Mouse (Mus musculus) stomach, postnatal 0 days (tissue): ENCODE measurements at regions not wholly inside any gene's neighbourhood (a gene's known extent, or its start where the extent isn't known, plus 50 kb on each side); places are given as distances from the start of the nearest gene placed in this dataset.

Source experiments
- ATAC-seq: fragments of 200-750 bp; cut with Nextera tagmentation; 2 replicates; pipeline ENCODE4 v1.8.0; 2017; ENCODE audit not compliant: low FRiP score, low TSS enrichment
- DNase-seq: peaks from one replicate; pipeline ENCODE4 v3.0.0-alpha.2; 2016; ENCODE audit warnings: low spot score
- H3K27ac ChIP-seq: fragments of 300-500 bp; sonication (generic); replicated peaks from 2 replicates; pipeline ENCODE4 v1.5.1; 2014; ENCODE audit warnings: mild to moderate bottlenecking, control low read depth
- H3K27me3 ChIP-seq: fragments of 300-500 bp; sonication (generic); 2 replicates; pipeline ENCODE4 v1.6.1; 2014; ENCODE audit warnings: low read length; ENCODE audit not compliant: control insufficient read depth, insufficient read depth
- H3K36me3 ChIP-seq: fragments of 300-500 bp; sonication (generic); 2 replicates; pipeline ENCODE4 v1.6.1; 2014; ENCODE audit warnings: low read length, mixed read lengths; ENCODE audit not compliant: control insufficient read depth, insufficient read depth
- H3K4me1 ChIP-seq: fragments of 300-500 bp; sonication (generic); replicated peaks from 2 replicates; pipeline ENCODE4 v1.6.1; 2014; ENCODE audit warnings: antibody characterized with exemption; ENCODE audit not compliant: control insufficient read depth, insufficient read depth
- H3K4me2 ChIP-seq: fragments of 300-500 bp; sonication (generic); replicated peaks from 2 replicates; pipeline ENCODE4 v1.6.1; 2014; ENCODE audit warnings: low read depth, mild to moderate bottlenecking, control low read depth, moderate library complexity
- H3K4me3 ChIP-seq: fragments of 300-500 bp; sonication (generic); 2 replicates; pipeline ENCODE4 v1.5.1; 2014; ENCODE audit warnings: low read depth, low read length, control low read depth
- H3K9ac ChIP-seq: fragments of 300-500 bp; sonication (generic); 2 replicates; pipeline ENCODE4 v1.6.1; 2014; ENCODE audit warnings: mild to moderate bottlenecking, low read length, control low read depth, mixed read lengths
- H3K9me3 ChIP-seq: fragments of 300-500 bp; sonication (generic); 2 replicates; pipeline ENCODE4 v1.6.1; 2016; ENCODE audit warnings: low read length; ENCODE audit not compliant: control insufficient read depth
- CTCF ChIP-seq: IDR thresholded peaks from 2 replicates; pipeline ENCODE4 v1.5.1; 2016; ENCODE audit warnings: antibody characterized with exemption, low read depth, mild to moderate bottlenecking, moderate library complexity
- EP300 ChIP-seq: optimal IDR thresholded peaks from 2 replicates; pipeline ENCODE3; 2016; ENCODE audit warnings: antibody characterized with exemption
- WGBS: fragments of 180-500 bp; shearing (Covaris S2); extraction: QIAGEN DNeasy Blood & Tissue Kit; methylation state at CpG from one replicate; pipeline ENCODE4 v1.1.7; 2014; 5-methylcytosine and 5-hydroxymethylcytosine counted together

DNA sequence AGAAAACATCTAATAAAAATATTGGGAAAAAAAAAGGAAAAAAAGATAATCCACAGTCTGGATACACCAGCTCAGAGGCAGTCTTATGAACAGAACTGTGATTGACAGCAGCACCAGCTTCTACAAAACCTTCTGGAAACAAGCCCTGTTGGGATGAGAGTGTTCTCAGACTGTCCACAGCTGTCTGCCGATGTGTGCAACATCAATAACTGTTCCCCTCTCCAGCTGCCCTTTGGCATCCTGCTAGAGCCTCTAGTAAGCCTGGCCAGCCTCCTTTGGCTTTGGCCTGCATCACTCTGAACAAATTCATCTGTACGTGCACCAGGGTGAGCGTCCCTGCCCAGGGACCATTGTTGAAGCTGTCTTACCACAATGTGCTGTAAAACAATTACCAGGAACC lies 137.0 kb upstream of the Irs2 start:
- 52% methylated on average over 3 of the region's 3 CpGs for WGBS
- no peaks in the 10 kb centered on the region for H3K9me3 ChIP-seq
- H3K27me3 ChIP-seq: no peaks in the 10 kb centered on the region
- H3K36me3 ChIP-seq: no peaks in the 10 kb centered on the region
- H3K4me1 ChIP-seq: no peaks in the 10 kb centered on the region
- DNase-seq (no peak), ATAC-seq (no peak)
- TF ChIP-seq EP300 (no peak), CTCF (no peak)
- no peak overlapping the region for H3K4me2 ChIP-seq
- H3K27ac ChIP-seq: no peak overlapping the region
- no peak overlapping the region for H3K9ac ChIP-seq
- no peak overlapping the region for H3K4me3 ChIP-seq

DNA sequence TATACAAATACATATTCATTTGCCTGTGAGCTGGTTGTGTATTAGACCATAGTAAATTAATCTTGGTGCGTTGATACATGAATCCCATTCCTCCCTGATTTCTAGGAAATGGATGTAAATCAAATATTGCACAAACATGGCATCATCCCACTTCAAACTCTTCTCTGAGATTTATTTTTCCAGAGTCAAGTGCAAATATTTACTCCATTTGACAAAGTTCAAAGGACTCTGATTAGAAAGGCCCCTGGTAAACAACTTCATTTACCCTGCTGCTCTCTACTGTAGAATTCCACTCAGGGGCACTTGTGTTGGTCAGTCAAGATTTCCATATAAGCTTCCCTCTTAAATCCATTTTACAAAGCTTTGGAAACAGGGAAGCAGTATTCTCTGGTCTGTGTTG lies 132.3 kb upstream of the Irs2 start:
- Histone ChIP-seq H3K4me2 (no peak overlapping the region), H3K4me3 (no peak overlapping the region), H3K36me3 (no peaks in the 10 kb centered on the region), H3K9ac (no peak overlapping the region), H3K9me3 (no peaks in the 10 kb centered on the region), H3K27me3 (no peaks in the 10 kb centered on the region), H3K27ac (no peak overlapping the region), H3K4me1 (no peaks in the 10 kb centered on the region)
- ATAC-seq (peak; percentile 38; the same call in 1 of the 2 replicates), DNase-seq (no peak)
- whole genome bisulfite sequencing: 32% methylated on average over 1 of the region's 1 CpGs
- TF ChIP-seq EP300: no peak
- no peak for TF ChIP-seq CTCF

DNA sequence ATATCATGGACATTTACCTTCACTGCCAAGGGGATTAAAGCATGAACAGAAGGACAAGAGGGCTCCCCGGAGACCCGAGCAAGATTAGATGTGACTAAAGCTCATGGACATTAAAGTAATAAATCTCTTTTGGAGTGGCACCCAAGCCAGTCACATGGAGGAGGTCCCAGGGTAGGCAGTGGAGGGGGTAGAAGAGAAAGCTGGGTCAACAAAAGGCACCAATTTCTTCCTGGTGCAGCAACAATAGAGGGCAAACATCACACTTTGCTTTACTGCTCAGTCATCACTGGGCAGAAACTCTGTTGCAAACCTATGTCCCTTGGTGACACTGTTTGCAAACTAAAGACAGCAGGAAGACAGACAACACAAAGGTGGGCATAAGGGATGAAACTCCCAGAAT lies 131.0 kb upstream of the Irs2 start:
- Histone ChIP-seq H3K9me3 (no peaks in the 10 kb centered on the region), H3K9ac (no peak overlapping the region), H3K4me2 (no peak overlapping the region), H3K27me3 (no peaks in the 10 kb centered on the region), H3K4me3 (no peak overlapping the region), H3K36me3 (no peaks in the 10 kb centered on the region), H3K4me1 (no peaks in the 10 kb centered on the region), H3K27ac (0 out of 2 replicates have a peak overlapping the region, but pooled peaks have one; percentile 61)
- peak; percentile 55; the same call in 1 of the 2 replicates for ATAC-seq
- WGBS: 30% methylated on average over 2 of the region's 2 CpGs
- TF ChIP-seq EP300 (no peak), CTCF (no peak)
- DNase-seq: peak; percentile 30

DNA sequence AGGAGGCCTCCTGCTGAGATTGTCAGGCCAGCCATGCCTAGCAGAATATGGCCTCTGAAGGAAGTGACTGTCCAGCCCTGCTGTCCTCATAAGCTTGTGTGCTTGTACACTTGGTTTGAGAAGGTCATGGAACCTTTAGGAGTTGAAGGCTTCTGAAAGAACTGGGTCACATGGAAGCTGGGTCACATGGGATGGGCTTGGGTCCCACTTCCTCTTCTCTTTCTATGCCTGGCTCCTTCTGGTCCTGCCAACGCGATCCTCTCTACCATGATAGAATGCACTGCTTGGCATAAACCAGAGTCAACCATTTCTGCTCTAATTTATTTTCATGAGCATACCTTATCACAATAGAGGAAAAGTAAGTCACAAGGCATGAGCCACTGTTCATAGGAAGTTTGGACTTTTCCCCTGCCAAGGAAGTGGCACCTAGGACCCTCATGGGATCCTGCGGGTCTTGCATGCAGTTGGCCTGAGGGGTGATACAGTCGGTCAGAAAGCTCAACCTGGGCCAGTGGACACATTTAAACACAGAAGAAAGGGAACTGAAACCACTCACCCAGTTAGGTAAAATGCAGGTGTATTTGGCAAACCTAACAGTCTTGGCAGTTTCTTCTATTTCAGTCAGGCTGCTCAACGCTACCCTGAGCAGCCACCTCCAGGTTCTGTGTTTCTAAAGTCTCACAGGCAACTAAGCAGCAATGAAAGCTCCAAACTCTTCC lies 130.2 kb upstream of the Irs2 start:
- 90% methylated on average over 5 of the region's 5 CpGs for WGBS
- Histone ChIP-seq H3K4me1 (no peaks in the 10 kb centered on the region), H3K9me3 (no peaks in the 10 kb centered on the region), H3K27ac (no peak overlapping the region), H3K36me3 (no peaks in the 10 kb centered on the region), H3K4me2 (no peak overlapping the region), H3K9ac (no peak overlapping the region), H3K27me3 (no peaks in the 10 kb centered on the region), H3K4me3 (no peak overlapping the region)
- TF ChIP-seq CTCF (no peak), EP300 (no peak)
- ATAC-seq (no peak), DNase-seq (no peak)

DNA sequence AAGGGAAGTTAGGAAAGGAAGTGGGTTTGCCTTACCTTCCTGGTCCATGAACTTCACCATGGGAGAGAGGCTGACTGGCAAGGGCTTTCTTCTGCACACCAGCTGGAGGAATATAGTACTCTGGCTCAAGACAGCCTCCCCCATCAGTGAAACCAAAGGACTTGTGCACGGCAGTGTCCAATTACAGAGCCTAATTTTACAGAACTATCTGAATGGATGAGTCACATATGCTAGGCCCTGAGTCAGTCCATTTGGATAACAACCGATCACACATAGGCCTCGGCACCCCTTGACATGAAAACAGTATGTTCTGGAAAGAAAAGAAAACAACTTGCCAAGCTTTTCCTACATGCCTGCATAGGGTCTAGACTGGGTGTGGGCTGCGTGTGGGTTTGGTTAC lies 128.3 kb upstream of the Irs2 start:
- no peaks in the 10 kb centered on the region for H3K9me3 ChIP-seq
- 0 out of 2 replicates have a peak, but pooled peaks have one; percentile 21 for ATAC-seq
- no peak for TF ChIP-seq CTCF
- TF ChIP-seq EP300: no peak
- H3K4me1 ChIP-seq: no peaks in the 10 kb centered on the region
- H3K9ac ChIP-seq: no peak overlapping the region
- H3K27me3 ChIP-seq: no peaks in the 10 kb centered on the region
- no peaks in the 10 kb centered on the region for H3K36me3 ChIP-seq
- no peak overlapping the region for H3K4me2 ChIP-seq
- WGBS: 65% methylated on average over 4 of the region's 4 CpGs
- H3K27ac ChIP-seq: no peak overlapping the region
- no peak for DNase-seq
- no peak overlapping the region for H3K4me3 ChIP-seq

DNA sequence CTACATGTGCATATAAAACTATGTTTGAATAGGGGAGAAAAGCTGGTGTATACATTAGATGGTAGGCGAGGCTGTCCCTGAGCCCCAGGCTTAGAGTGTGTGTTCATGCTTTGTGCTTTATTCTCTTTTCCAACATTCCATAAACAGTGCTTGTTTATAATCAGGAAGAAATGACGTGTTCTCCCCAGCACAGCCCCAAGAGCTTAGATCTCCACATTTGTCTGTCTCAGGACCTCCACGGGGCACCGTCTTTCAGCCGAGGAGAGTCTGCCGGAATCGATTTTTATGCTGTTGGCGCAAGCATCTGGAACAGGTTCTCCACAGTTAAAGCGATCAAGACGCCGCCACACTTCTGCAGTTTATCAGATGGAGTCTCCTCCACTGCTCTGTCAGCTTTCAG lies 126.9 kb upstream of the Irs2 start:
- Histone ChIP-seq H3K27me3 (no peaks in the 10 kb centered on the region), H3K27ac (no peak overlapping the region), H3K9ac (no peak overlapping the region), H3K4me1 (no peaks in the 10 kb centered on the region), H3K4me2 (no peak overlapping the region), H3K9me3 (no peaks in the 10 kb centered on the region), H3K4me3 (no peak overlapping the region), H3K36me3 (no peaks in the 10 kb centered on the region)
- 0 out of 2 replicates have a peak, but pooled peaks have one; percentile 10 for ATAC-seq
- 52% methylated on average over 11 of the region's 11 CpGs for WGBS
- TF ChIP-seq EP300: no peak
- no peak for TF ChIP-seq CTCF
- DNase-seq: no peak
